Comparison of ENCODE assay signal across 12 mouse cellular contexts in the genomic region with DNA sequence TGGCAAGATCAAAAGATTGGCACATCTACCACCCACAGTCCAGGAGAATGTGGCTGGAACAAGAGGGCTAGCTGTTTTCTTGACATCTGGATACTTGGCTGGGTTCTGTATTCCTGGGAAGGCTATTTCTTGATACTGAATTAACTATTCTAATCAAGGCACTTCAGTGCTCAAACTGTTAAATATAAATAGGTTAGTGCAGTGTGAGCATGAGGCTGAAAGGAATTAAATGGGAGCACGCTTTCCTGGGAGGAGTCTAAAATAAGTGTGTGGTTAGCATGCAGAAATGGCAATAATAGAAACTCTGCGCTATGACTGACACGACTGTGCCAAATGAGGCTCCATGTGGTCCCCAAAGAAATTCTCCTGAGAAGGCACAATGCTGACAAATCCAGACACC.
"Had no signal": no experiment of that assay in that cellular context is flagged by ENCODE, and none has a peak within 500 bp of the region (broad histone marks: within the 10 kb centered on the region; RNA-seq: fewer than 3 reads in every experiment).

No protein-coding gene starts in this region.

- H3K4me3 ChIP-seq: kidney, embryonic 15.5 days; limb, embryonic 13.5 days; midbrain, embryonic 13.5 days; stomach, embryonic 15.5 days had no signal

- H3K4me2 ChIP-seq: kidney, embryonic 15.5 days; limb, embryonic 13.5 days; midbrain, embryonic 13.5 days; stomach, embryonic 15.5 days had no signal

- ATAC-seq: lung, postnatal 0 days; midbrain, embryonic 13.5 days had no signal

- H3K27me3 ChIP-seq: limb, embryonic 13.5 days; midbrain, embryonic 13.5 days; stomach, embryonic 15.5 days had no signal

- DNase-seq: kidney, adult 2 months; kidney, postnatal 25 days; left cerebral cortex, postnatal 4 days; lung, adult 18-20 months; lung, postnatal 36 days; thymus, postnatal 36 days had no signal

- H3K9ac ChIP-seq: kidney, embryonic 15.5 days; limb, embryonic 13.5 days; liver, embryonic 14.5 days; midbrain, embryonic 13.5 days; stomach, embryonic 15.5 days had no signal

- H3K27ac ChIP-seq: kidney, embryonic 15.5 days; limb, embryonic 13.5 days; liver, embryonic 14.5 days; midbrain, embryonic 13.5 days; stomach, embryonic 15.5 days had no signal

- H3K36me3 ChIP-seq: kidney, embryonic 15.5 days; limb, embryonic 13.5 days; midbrain, embryonic 13.5 days; stomach, embryonic 15.5 days had no signal

- H3K9me3 ChIP-seq: kidney, embryonic 15.5 days; limb, embryonic 13.5 days; midbrain, embryonic 13.5 days; stomach, embryonic 15.5 days had no signal

- H3K4me1 ChIP-seq: kidney, embryonic 15.5 days; limb, embryonic 13.5 days; midbrain, embryonic 13.5 days; stomach, embryonic 15.5 days had no signal
